Mouse (Mus musculus): ENCODE results near the gene Ttll9. TPM values are rescaled to one million over a fixed set of nuclear protein-coding genes. Genes with fewer than 3 reads are reported as not detected.

The Ttll9 gene
- polyA plus RNA-seq, 1 experiment from 2014 or later, result 1.1 TPM

GRCm38 (mm10) chr2:152933048-152933447, 29.2 kb upstream of the Ttll9 start, which contains the start of gene Foxs1:
TSS of gene Foxs1 (minus strand) at chr2:152933208.
- peaks cover 3% of the 10 kb centered on the region; the same call in 1 of the 2 replicates for H3K4me1 ChIP-seq (ENCODE audit: control insufficient read depth, insufficient read depth, low read length)
- H3K9me3 ChIP-seq (replicated peaks; ENCODE audit: control insufficient read depth, low read length), result no peaks in the 10 kb centered on the region
- H3K27ac ChIP-seq (ENCODE audit: low read length), result peak within 1 kb of the TSS; percentile 66
- H3K9ac ChIP-seq (ENCODE audit: low read length), result peak within 1 kb of the TSS; percentile 56
- 0 out of 2 replicates have a peak, but pooled peaks have one; percentile 35 for ATAC-seq (replicated peaks; ENCODE audit: extremely low read depth, insufficient read depth, low FRiP score)
- 13% methylated on average over 9 of the region's 9 CpGs for WGBS
- H3K4me3 ChIP-seq (ENCODE audit: low read length), result peak within 1 kb of the TSS; percentile 41
- H3K36me3 ChIP-seq (ENCODE audit: control insufficient read depth, insufficient read depth), result no peaks in the 10 kb centered on the region
- peaks cover 4% of the 10 kb centered on the region for H3K27me3 ChIP-seq (ENCODE audit: control insufficient read depth, insufficient read depth, low read length)
- H3K4me2 ChIP-seq (ENCODE audit: low read depth, low read length), result peak within 1 kb of the TSS; percentile 36

- Histone ChIP-seq H3K9ac (ENCODE audit: low read length) (no peak overlapping the region), H3K36me3 (ENCODE audit: control insufficient read depth, insufficient read depth) (no peaks in the 10 kb centered on the region), H3K9me3 (replicated peaks; ENCODE audit: control insufficient read depth, low read length) (no peaks in the 10 kb centered on the region), H3K4me1 (ENCODE audit: control insufficient read depth, insufficient read depth, low read length) (peaks cover 3% of the 10 kb centered on the region; the same call in 1 of the 2 replicates), H3K27me3 (ENCODE audit: control insufficient read depth, insufficient read depth, low read length) (peaks cover 4% of the 10 kb centered on the region), H3K4me2 (ENCODE audit: low read depth, low read length) (no peak overlapping the region), H3K4me3 (ENCODE audit: low read length) (no peak overlapping the region), H3K27ac (ENCODE audit: low read length) (peak overlapping the region; percentile 10; the same call in 1 of the 2 replicates)
- no peak for ATAC-seq (replicated peaks; ENCODE audit: extremely low read depth, insufficient read depth, low FRiP score)
- 32% methylated on average over 5 of the region's 5 CpGs for WGBS
These were observed 28.7 kb upstream of the Ttll9 start for GRCm38 (mm10) chr2:152933614-152934013.

- H3K4me2 ChIP-seq (ENCODE audit: low read depth, low read length), result no peak overlapping the region
- no peak overlapping the region for H3K4me3 ChIP-seq (ENCODE audit: low read length)
- H3K9ac ChIP-seq (ENCODE audit: low read length), result no peak overlapping the region
- peaks cover 10% of the 10 kb centered on the region for H3K4me1 ChIP-seq (ENCODE audit: control insufficient read depth, insufficient read depth, low read length)
- H3K27ac ChIP-seq (ENCODE audit: low read length), result no peak overlapping the region
- H3K9me3 ChIP-seq (replicated peaks; ENCODE audit: control insufficient read depth, low read length), result no peaks in the 10 kb centered on the region
- H3K36me3 ChIP-seq (ENCODE audit: control insufficient read depth, insufficient read depth), result no peaks in the 10 kb centered on the region
- no peak for ATAC-seq (replicated peaks; ENCODE audit: extremely low read depth, insufficient read depth, low FRiP score)
- whole genome bisulfite sequencing, result 10% methylated on average over 4 of the region's 4 CpGs
- H3K27me3 ChIP-seq (ENCODE audit: control insufficient read depth, insufficient read depth, low read length), result peaks cover 48% of the 10 kb centered on the region
These were observed 22.4 kb upstream of the Ttll9 start for GRCm38 (mm10) chr2:152939846-152940245.

- Histone ChIP-seq H3K4me2 (ENCODE audit: low read depth, low read length) (no peak overlapping the region), H3K4me3 (ENCODE audit: low read length) (no peak overlapping the region), H3K9me3 (replicated peaks; ENCODE audit: control insufficient read depth, low read length) (no peaks in the 10 kb centered on the region), H3K27me3 (ENCODE audit: control insufficient read depth, insufficient read depth, low read length) (peaks cover 56% of the 10 kb centered on the region), H3K9ac (ENCODE audit: low read length) (no peak overlapping the region), H3K36me3 (ENCODE audit: control insufficient read depth, insufficient read depth) (no peaks in the 10 kb centered on the region), H3K4me1 (ENCODE audit: control insufficient read depth, insufficient read depth, low read length) (peaks cover 10% of the 10 kb centered on the region), H3K27ac (ENCODE audit: low read length) (no peak overlapping the region)
- 82% methylated on average over 6 of the region's 6 CpGs for WGBS
- ATAC-seq (replicated peaks; ENCODE audit: extremely low read depth, insufficient read depth, low FRiP score), result no peak
These were observed 21.2 kb upstream of the Ttll9 start for GRCm38 (mm10) chr2:152941106-152941505.

GRCm38 (mm10) chr2:152941776-152942175, 20.5 kb upstream of the Ttll9 start:
- Histone ChIP-seq H3K4me1 (ENCODE audit: control insufficient read depth, insufficient read depth, low read length) (peaks cover 10% of the 10 kb centered on the region), H3K27ac (ENCODE audit: low read length) (no peak overlapping the region), H3K9me3 (replicated peaks; ENCODE audit: control insufficient read depth, low read length) (no peaks in the 10 kb centered on the region), H3K36me3 (ENCODE audit: control insufficient read depth, insufficient read depth) (no peaks in the 10 kb centered on the region), H3K9ac (ENCODE audit: low read length) (no peak overlapping the region), H3K27me3 (ENCODE audit: control insufficient read depth, insufficient read depth, low read length) (peaks cover 62% of the 10 kb centered on the region), H3K4me2 (ENCODE audit: low read depth, low read length) (no peak overlapping the region), H3K4me3 (ENCODE audit: low read length) (no peak overlapping the region)
- no peak for ATAC-seq (replicated peaks; ENCODE audit: extremely low read depth, insufficient read depth, low FRiP score)
- WGBS, result 32% methylated on average over 7 of the region's 7 CpGs

- H3K9ac ChIP-seq (ENCODE audit: low read length), result peak overlapping the region; percentile 21
- H3K9me3 ChIP-seq (replicated peaks; ENCODE audit: control insufficient read depth, low read length), result no peaks in the 10 kb centered on the region
- ATAC-seq (replicated peaks; ENCODE audit: extremely low read depth, insufficient read depth, low FRiP score), result no peak
- H3K36me3 ChIP-seq (ENCODE audit: control insufficient read depth, insufficient read depth), result no peaks in the 10 kb centered on the region
- H3K27me3 ChIP-seq (ENCODE audit: control insufficient read depth, insufficient read depth, low read length), result peaks cover 72% of the 10 kb centered on the region
- peak overlapping the region; percentile 55 for H3K4me3 ChIP-seq (ENCODE audit: low read length)
- peaks cover 10% of the 10 kb centered on the region for H3K4me1 ChIP-seq (ENCODE audit: control insufficient read depth, insufficient read depth, low read length)
- no peak overlapping the region for H3K27ac ChIP-seq (ENCODE audit: low read length)
- WGBS, result under 1% methylated on average over 65 of the region's 65 CpGs
- H3K4me2 ChIP-seq (ENCODE audit: low read depth, low read length), result peak overlapping the region; percentile 84
These were observed 19.3 kb upstream of the Ttll9 start for GRCm38 (mm10) chr2:152942898-152943515.

- Histone ChIP-seq H3K36me3 (ENCODE audit: control insufficient read depth, insufficient read depth) (no peaks in the 10 kb centered on the region), H3K4me1 (ENCODE audit: control insufficient read depth, insufficient read depth, low read length) (peaks cover 10% of the 10 kb centered on the region), H3K27me3 (ENCODE audit: control insufficient read depth, insufficient read depth, low read length) (peaks cover 77% of the 10 kb centered on the region), H3K27ac (ENCODE audit: low read length) (no peak overlapping the region), H3K9me3 (replicated peaks; ENCODE audit: control insufficient read depth, low read length) (no peaks in the 10 kb centered on the region), H3K9ac (ENCODE audit: low read length) (no peak overlapping the region), H3K4me3 (ENCODE audit: low read length) (peak overlapping the region; percentile 55), H3K4me2 (ENCODE audit: low read depth, low read length) (peak overlapping the region; percentile 84)
- ATAC-seq (replicated peaks; ENCODE audit: extremely low read depth, insufficient read depth, low FRiP score), result no peak
- 10% methylated on average over 8 of the region's 8 CpGs for WGBS
These were observed 18.7 kb upstream of the Ttll9 start for GRCm38 (mm10) chr2:152943568-152943967.

GRCm38 (mm10) chr2:152944013-152944412, 18.3 kb upstream of the Ttll9 start:
- Histone ChIP-seq H3K27ac (ENCODE audit: low read length) (no peak overlapping the region), H3K4me1 (ENCODE audit: control insufficient read depth, insufficient read depth, low read length) (peaks cover 10% of the 10 kb centered on the region), H3K36me3 (ENCODE audit: control insufficient read depth, insufficient read depth) (no peaks in the 10 kb centered on the region), H3K4me3 (ENCODE audit: low read length) (no peak overlapping the region), H3K9me3 (replicated peaks; ENCODE audit: control insufficient read depth, low read length) (no peaks in the 10 kb centered on the region), H3K4me2 (ENCODE audit: low read depth, low read length) (no peak overlapping the region), H3K27me3 (ENCODE audit: control insufficient read depth, insufficient read depth, low read length) (peaks cover 81% of the 10 kb centered on the region), H3K9ac (ENCODE audit: low read length) (no peak overlapping the region)
- WGBS, result 50% methylated on average over 9 of the region's 9 CpGs
- ATAC-seq (replicated peaks; ENCODE audit: extremely low read depth, insufficient read depth, low FRiP score), result no peak

GRCm38 (mm10) chr2:152947098-152947497, 15.2 kb upstream of the Ttll9 start:
- Histone ChIP-seq H3K4me3 (ENCODE audit: low read length) (no peak overlapping the region), H3K27ac (ENCODE audit: low read length) (no peak overlapping the region), H3K36me3 (ENCODE audit: control insufficient read depth, insufficient read depth) (no peaks in the 10 kb centered on the region), H3K9me3 (replicated peaks; ENCODE audit: control insufficient read depth, low read length) (no peaks in the 10 kb centered on the region), H3K27me3 (ENCODE audit: control insufficient read depth, insufficient read depth, low read length) (peaks cover 93% of the 10 kb centered on the region), H3K4me2 (ENCODE audit: low read depth, low read length) (no peak overlapping the region), H3K9ac (ENCODE audit: low read length) (no peak overlapping the region), H3K4me1 (ENCODE audit: control insufficient read depth, insufficient read depth, low read length) (peaks cover 17% of the 10 kb centered on the region)
- ATAC-seq (replicated peaks; ENCODE audit: extremely low read depth, insufficient read depth, low FRiP score), result no peak
- WGBS, result 53% methylated on average over 7 of the region's 7 CpGs

All from heart, embryonic 16.5 days (tissue).